Mouse (Mus musculus): ENCODE data around the gene Bin2. TPM values are rescaled to one million over a fixed set of nuclear protein-coding genes. Genes with fewer than 3 reads are reported as not detected.

The Bin2 gene
- 100 to 1,000 TPM; 640 to 761 TPM for polyA plus RNA-seq (2017; shearing (Covaris generic))

DNA sequence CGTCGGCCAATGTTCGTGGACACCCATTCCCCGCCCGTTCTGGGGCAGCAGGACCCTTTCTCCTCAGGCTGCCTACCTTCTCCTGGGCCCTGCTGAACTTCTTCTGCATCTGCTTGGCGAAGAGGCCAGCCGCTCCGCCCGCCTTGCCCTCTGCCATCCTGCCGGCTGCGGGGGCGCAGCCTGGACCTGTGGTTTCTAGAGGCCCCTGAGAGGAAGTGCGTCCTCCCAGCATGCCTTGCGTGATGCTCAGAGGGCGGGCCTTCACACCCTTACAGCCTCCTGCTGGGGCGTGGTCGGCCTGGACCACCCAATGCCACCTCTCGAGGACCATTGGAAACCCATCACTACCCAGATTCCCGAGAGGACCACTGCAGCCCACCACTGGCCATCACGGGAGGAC is at the start of gene Bin2:
Gene Bin2, minus strand, starts transcription at position 217 of the 400 bp plus-strand sequence.

GRCm38 (mm10) chr15:100687430-100687971 is 18.1 kb upstream of the Bin2 start, which contains the start of gene Cela1:
TSS of gene Cela1 (minus strand) at chr15:100687921.

DNA sequence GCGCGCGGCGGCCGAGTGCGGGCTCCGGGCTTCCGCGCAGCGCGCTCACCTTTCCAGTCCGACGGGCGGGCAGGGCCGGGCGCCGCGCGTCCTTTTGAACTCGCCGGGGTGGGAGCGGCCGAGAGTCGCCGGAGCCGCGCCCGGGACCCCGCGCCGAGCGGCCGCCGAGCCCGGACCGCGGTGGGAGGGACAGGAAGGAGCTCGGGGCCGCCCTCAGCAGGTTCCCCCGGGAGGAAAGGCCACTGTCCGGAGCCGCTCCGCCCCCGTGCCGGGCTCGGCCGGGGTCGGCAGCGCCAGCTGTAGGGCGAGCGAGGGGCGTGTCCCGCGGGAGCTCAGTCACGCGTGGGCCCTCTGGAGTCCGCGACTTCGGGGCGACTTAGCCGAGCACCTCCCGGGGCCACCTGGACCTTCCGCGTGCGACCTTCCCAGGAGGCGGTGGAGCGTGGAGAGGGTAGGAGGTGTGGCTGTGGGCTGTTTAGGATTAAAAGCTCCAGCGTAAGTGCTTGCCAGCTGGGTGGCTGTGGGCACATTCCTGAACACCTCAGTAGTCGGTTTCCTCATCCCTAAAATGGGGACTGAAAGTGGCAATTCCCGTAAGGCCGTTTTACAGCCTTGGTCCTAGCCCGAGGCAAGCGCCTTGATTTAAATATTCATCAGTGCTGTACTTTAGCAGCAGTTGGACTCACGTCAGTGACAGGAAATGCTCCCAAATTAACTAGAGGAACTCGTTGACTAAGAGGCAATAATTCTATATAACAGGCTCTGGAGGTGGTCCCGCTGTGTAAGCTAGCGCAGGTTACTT is 32.5 kb downstream of the Bin2 start, which contains the start of gene Smagp:
Gene Smagp, minus strand, starts transcription at position 241 of the 802 bp plus-strand sequence.

GRCm38 (mm10) chr15:100614996-100615824 is 54.1 kb downstream of the Bin2 start, which contains the start of gene Dazap2:
TSS of gene Dazap2 (plus strand) at chr15:100615349.

DNA sequence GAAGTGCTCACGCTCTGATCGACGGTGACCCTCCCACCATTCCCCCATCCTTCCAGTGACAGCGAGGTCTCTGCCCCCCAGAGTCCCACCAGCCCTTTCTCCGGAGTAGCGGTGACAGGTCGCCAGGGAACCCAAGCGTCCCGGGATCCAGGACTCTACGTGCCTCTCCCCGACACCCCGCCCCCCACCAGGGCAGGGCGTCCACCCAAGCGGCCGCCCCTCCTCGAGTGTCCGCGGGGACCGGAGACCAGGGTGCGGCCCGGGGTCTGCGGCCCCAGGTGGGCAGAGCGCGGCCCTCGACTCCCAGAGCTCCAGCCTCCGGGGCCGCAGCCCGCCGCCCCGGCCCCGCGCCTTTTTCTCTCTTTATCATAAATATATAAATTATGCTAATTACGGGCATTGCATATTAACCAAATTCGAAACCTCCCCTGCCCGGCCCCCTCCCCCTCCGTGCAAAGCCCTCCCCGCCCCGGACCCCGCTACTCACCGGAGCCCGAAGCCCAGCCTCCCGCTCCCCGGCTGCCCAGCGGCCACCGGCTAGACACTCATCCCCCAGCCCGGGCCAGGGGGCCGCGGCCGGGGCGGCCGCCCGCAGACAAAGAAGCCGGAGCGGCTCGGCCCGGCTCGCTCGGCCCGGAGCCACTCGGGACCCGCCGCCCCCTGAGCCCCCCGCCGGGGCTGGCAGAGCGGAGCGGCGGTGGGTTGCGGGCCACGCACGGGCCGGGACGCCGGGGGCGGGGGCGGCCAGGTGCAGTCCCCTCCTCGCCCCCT is 69.9 kb downstream of the Bin2 start, which contains the start of gene Pou6f1:
Gene Pou6f1, minus strand, starts transcription at position 709 of the 771 bp plus-strand sequence.

Other genes with a start within 250 kb of the Bin2 start
- gene Gm5475, start 247.4 kb downstream of the Bin2 start, polyA plus RNA-seq (2017; shearing (Covaris generic)), result 1 to 10 TPM in 1 of 2 experiments, under 1 TPM in 1; 0.68 to 2.5 TPM
- gene Slc11a2, start 244.5 kb downstream of the Bin2 start, polyA plus RNA-seq (2017; shearing (Covaris generic)), result 10 to 100 TPM; 23.2 to 36.7 TPM
- gene Letmd1, start 200.5 kb downstream of the Bin2 start, polyA plus RNA-seq (2017; shearing (Covaris generic)), result 10 to 100 TPM; 38.1 to 40.7 TPM
- gene Csrnp2, start 174.1 kb downstream of the Bin2 start, polyA plus RNA-seq (2017; shearing (Covaris generic)), result 1 to 10 TPM; 4.3 to 8.5 TPM
- gene Tfcp2, start 117.5 kb downstream of the Bin2 start, polyA plus RNA-seq (2017; shearing (Covaris generic)), result 10 to 100 TPM in 1 of 2 experiments, 1 to 10 TPM in 1; 10.0 to 10.5 TPM
- 10 to 100 TPM; 20.7 to 34.9 TPM for gene Pou6f1, start 69.6 kb downstream of the Bin2 start, polyA plus RNA-seq (2017; shearing (Covaris generic))
- gene Dazap2, start 54.2 kb downstream of the Bin2 start, polyA plus RNA-seq (2017; shearing (Covaris generic)), result 100 to 1,000 TPM; 557 to 627 TPM
- gene Smagp, start 32.6 kb downstream of the Bin2 start, polyA plus RNA-seq (2017; shearing (Covaris generic)), result 1 to 10 TPM in 1 of 2 experiments, under 1 TPM in 1; 0.82 to 1.4 TPM
- gene Cela1, start 18.4 kb upstream of the Bin2 start, polyA plus RNA-seq (2017; shearing (Covaris generic)), result 10 to 100 TPM in 1 of 2 experiments, 1 to 10 TPM in 1; 4.3 to 14.3 TPM
- 100 to 1,000 TPM; 148 to 178 TPM for gene Galnt6, start 59.8 kb upstream of the Bin2 start, polyA plus RNA-seq (2017; shearing (Covaris generic))
- 10 to 100 TPM; 12.1 to 17.9 TPM for gene Slc4a8, start 92.2 kb upstream of the Bin2 start, polyA plus RNA-seq (2017; shearing (Covaris generic))
- gene Scn8a, start 200.3 kb upstream of the Bin2 start, polyA plus RNA-seq (2017; shearing (Covaris generic)), result 1 to 10 TPM in 1 of 2 experiments, under 1 TPM in 1; 0.22 to 4.1 TPM